Mouse (Mus musculus): ENCODE results near the gene Il1rl2. TPM values are rescaled to one million over a fixed set of nuclear protein-coding genes. Genes with fewer than 3 reads are reported as not detected.
"Not testable (repeated sequence)": the region's sequence is repeated elsewhere in the genome, so short reads cannot be mapped to it uniquely, and the experiment has no call there.

Gene Il1rl2
- polyA plus RNA-seq, 1 experiment from 2014 or later = 0.80 TPM

- no peak for ATAC-seq (replicated peaks)
Observed at GRCm38 (mm10) chr1:40298053-40298452, 26.4 kb upstream of the Il1rl2 start.

GRCm38 (mm10) chr1:40303179-40303866 lies 21.1 kb upstream of the Il1rl2 start:
- WGBS = 58% methylated on average over 7 of the region's 7 CpGs
- H3K4me1 ChIP-seq = no peaks in the 10 kb centered on the region
- ATAC-seq (replicated peaks) = no peak
- no peak overlapping the region for H3K4me3 ChIP-seq
- no peak overlapping the region for H3K4me2 ChIP-seq (replicated peaks)
- H3K36me3 ChIP-seq = no peaks in the 10 kb centered on the region
- no peaks in the 10 kb centered on the region for H3K27me3 ChIP-seq
- no peak overlapping the region for H3K9ac ChIP-seq (replicated peaks)
- no peaks in the 10 kb centered on the region for H3K9me3 ChIP-seq
- H3K27ac ChIP-seq (replicated peaks) = no peak overlapping the region

More at GRCm38 (mm10) chr1:40298053-40298452, 26.4 kb upstream of the Il1rl2 start:
- WGBS = 86% methylated on average over 2 of the region's 2 CpGs
- no peaks in the 10 kb centered on the region for H3K9me3 ChIP-seq
- no peaks in the 10 kb centered on the region for H3K36me3 ChIP-seq
- H3K4me1 ChIP-seq = no peaks in the 10 kb centered on the region
- no peak overlapping the region for H3K27ac ChIP-seq (replicated peaks)
- H3K9ac ChIP-seq (replicated peaks) = no peak overlapping the region
- H3K27me3 ChIP-seq = no peaks in the 10 kb centered on the region
- H3K4me2 ChIP-seq (replicated peaks) = no peak overlapping the region
- H3K4me3 ChIP-seq = no peak overlapping the region

GRCm38 (mm10) chr1:40304321-40304720 lies 20.1 kb upstream of the Il1rl2 start:
- H3K9me3 ChIP-seq; H3K9ac ChIP-seq (replicated peaks); H3K36me3 ChIP-seq; H3K4me1 ChIP-seq; H3K27ac ChIP-seq (replicated peaks); H3K4me3 ChIP-seq; H3K4me2 ChIP-seq (replicated peaks); ATAC-seq (replicated peaks); H3K27me3 ChIP-seq: not testable (repeated sequence)
- WGBS = 57% methylated on average over 4 of the region's 4 CpGs

- Histone ChIP-seq H3K9ac (replicated peaks) (no peak overlapping the region), H3K27me3 (no peaks in the 10 kb centered on the region), H3K36me3 (no peaks in the 10 kb centered on the region), H3K27ac (replicated peaks) (no peak overlapping the region), H3K4me3 (no peak overlapping the region), H3K9me3 (no peaks in the 10 kb centered on the region), H3K4me1 (no peaks in the 10 kb centered on the region), H3K4me2 (replicated peaks) (no peak overlapping the region)
- ATAC-seq (replicated peaks) = no peak
- WGBS = 71% methylated on average over 2 of the region's 2 CpGs
Observed at GRCm38 (mm10) chr1:40306111-40306510, 18.3 kb upstream of the Il1rl2 start.

- H3K36me3 ChIP-seq = no peaks in the 10 kb centered on the region
- no peak overlapping the region for H3K4me3 ChIP-seq
- no peak overlapping the region for H3K4me2 ChIP-seq (replicated peaks)
- H3K4me1 ChIP-seq = no peaks in the 10 kb centered on the region
- ATAC-seq (replicated peaks) = no peak
- no peaks in the 10 kb centered on the region for H3K27me3 ChIP-seq
- H3K9ac ChIP-seq (replicated peaks) = no peak overlapping the region
- H3K27ac ChIP-seq (replicated peaks) = no peak overlapping the region
- 93% methylated on average over 3 of the region's 3 CpGs for WGBS
- no peaks in the 10 kb centered on the region for H3K9me3 ChIP-seq
Observed at GRCm38 (mm10) chr1:40311123-40311522, 13.3 kb upstream of the Il1rl2 start.

GRCm38 (mm10) chr1:40311625-40312024 lies 12.8 kb upstream of the Il1rl2 start:
- Histone ChIP-seq H3K27ac (replicated peaks) (no peak overlapping the region), H3K4me1 (no peaks in the 10 kb centered on the region), H3K9me3 (no peaks in the 10 kb centered on the region), H3K4me2 (replicated peaks) (no peak overlapping the region), H3K9ac (replicated peaks) (no peak overlapping the region), H3K4me3 (no peak overlapping the region), H3K36me3 (no peaks in the 10 kb centered on the region), H3K27me3 (no peaks in the 10 kb centered on the region)
- no peak for ATAC-seq (replicated peaks)
- WGBS = 83% methylated on average over 2 of the region's 2 CpGs

GRCm38 (mm10) chr1:40314016-40314415 lies 10.4 kb upstream of the Il1rl2 start:
- H3K27ac ChIP-seq (replicated peaks) = no peak overlapping the region
- H3K4me3 ChIP-seq = no peak overlapping the region
- H3K4me2 ChIP-seq (replicated peaks) = no peak overlapping the region
- no peaks in the 10 kb centered on the region for H3K9me3 ChIP-seq
- ATAC-seq (replicated peaks) = no peak
- H3K4me1 ChIP-seq = no peaks in the 10 kb centered on the region
- no peaks in the 10 kb centered on the region for H3K36me3 ChIP-seq
- 83% methylated on average over 12 of the region's 12 CpGs for WGBS
- H3K27me3 ChIP-seq = no peaks in the 10 kb centered on the region
- no peak overlapping the region for H3K9ac ChIP-seq (replicated peaks)

GRCm38 (mm10) chr1:40317657-40318056 lies 6.8 kb upstream of the Il1rl2 start:
- H3K9ac ChIP-seq (replicated peaks) = no peak overlapping the region
- H3K9me3 ChIP-seq = no peaks in the 10 kb centered on the region
- WGBS = 94% methylated on average over 8 of the region's 8 CpGs
- no peak overlapping the region for H3K4me3 ChIP-seq
- no peaks in the 10 kb centered on the region for H3K4me1 ChIP-seq
- H3K36me3 ChIP-seq = no peaks in the 10 kb centered on the region
- H3K27me3 ChIP-seq = no peaks in the 10 kb centered on the region
- no peak overlapping the region for H3K27ac ChIP-seq (replicated peaks)
- H3K4me2 ChIP-seq (replicated peaks) = no peak overlapping the region
- no peak for ATAC-seq (replicated peaks)

- Histone ChIP-seq H3K4me1 (peaks cover 12% of the 10 kb centered on the region), H3K9ac (replicated peaks) (no peak overlapping the region), H3K9me3 (no peaks in the 10 kb centered on the region), H3K4me3 (no peak overlapping the region), H3K27ac (replicated peaks) (no peak overlapping the region), H3K4me2 (replicated peaks) (no peak overlapping the region), H3K36me3 (no peaks in the 10 kb centered on the region), H3K27me3 (peaks cover 26% of the 10 kb centered on the region; the same call in 1 of the 2 replicates)
- no peak for ATAC-seq (replicated peaks)
- 83% methylated on average over 6 of the region's 6 CpGs for WGBS
Observed at GRCm38 (mm10) chr1:40321824-40322223, 2.6 kb upstream of the Il1rl2 start.

- Histone ChIP-seq H3K27ac (replicated peaks) (no peak overlapping the region), H3K27me3 (peaks cover 29% of the 10 kb centered on the region; the same call in 1 of the 2 replicates), H3K4me1 (peaks cover 12% of the 10 kb centered on the region), H3K4me2 (replicated peaks) (no peak overlapping the region), H3K9ac (replicated peaks) (no peak overlapping the region), H3K4me3 (no peak overlapping the region), H3K9me3 (no peaks in the 10 kb centered on the region), H3K36me3 (no peaks in the 10 kb centered on the region)
- 91% methylated on average over 3 of the region's 3 CpGs for WGBS
- no peak for ATAC-seq (replicated peaks)
Observed at GRCm38 (mm10) chr1:40322543-40322942, 1.9 kb upstream of the Il1rl2 start.

- no peak for ATAC-seq (replicated peaks)
- Histone ChIP-seq H3K9me3 (no peaks in the 10 kb centered on the region), H3K4me2 (replicated peaks) (peak overlapping the region; percentile 64), H3K27ac (replicated peaks) (no peak overlapping the region), H3K36me3 (no peaks in the 10 kb centered on the region), H3K9ac (replicated peaks) (peak overlapping the region; percentile 23), H3K27me3 (peaks cover 29% of the 10 kb centered on the region; the same call in 1 of the 2 replicates), H3K4me3 (peak overlapping the region; percentile 34), H3K4me1 (peaks cover 12% of the 10 kb centered on the region)
- 9% methylated on average over 22 of the region's 22 CpGs for WGBS
Observed at GRCm38 (mm10) chr1:40324955-40325702, 719 bp downstream of the Il1rl2 start.

GRCm38 (mm10) chr1:40325711-40326327 lies 1.4 kb downstream of the Il1rl2 start:
- WGBS = 3% methylated on average over 29 of the region's 29 CpGs
- H3K9me3 ChIP-seq = no peaks in the 10 kb centered on the region
- H3K27ac ChIP-seq (replicated peaks) = no peak overlapping the region
- H3K4me3 ChIP-seq = peak overlapping the region; percentile 34
- peaks cover 29% of the 10 kb centered on the region; the same call in 1 of the 2 replicates for H3K27me3 ChIP-seq
- peak overlapping the region; percentile 23 for H3K9ac ChIP-seq (replicated peaks)
- H3K36me3 ChIP-seq = no peaks in the 10 kb centered on the region
- no peak; the same call in 1 of the 2 replicates for ATAC-seq (replicated peaks)
- H3K4me1 ChIP-seq = peaks cover 12% of the 10 kb centered on the region
- peak overlapping the region; percentile 64 for H3K4me2 ChIP-seq (replicated peaks)

Data from forebrain, embryonic 15.5 days (tissue).